In genomic region chr15:31344811-31345211, GRCm38 (mm10) we compare ENCODE assay signal across 12 mouse cellular contexts. TPM values are rescaled to one million over a fixed set of nuclear protein-coding genes. Genes with fewer than 3 reads are reported as not detected.
DNase-seq lines count a peak whose midpoint lies in the region; ATAC-seq and TF ChIP-seq lines count a peak whose summit lies in the region.
"Had no signal": no experiment of that assay in that cellular context is flagged by ENCODE, and none has a peak within 500 bp of the region (broad histone marks: within the 10 kb centered on the region; RNA-seq: fewer than 3 reads in every experiment).

No protein-coding gene starts in this region.

- intact Hi-C loops in left cerebral cortex, adult 2 months (cut with DNase I), result loop anchor here (2.0 kb wide), 1 partner anchor 48 kb away; no protein-coding TSS in a partner anchor

- H3K4me2 ChIP-seq in kidney, embryonic 15.5 days, result no peak overlapping the region
- H3K4me2 ChIP-seq: heart, embryonic 11.5 days; limb, embryonic 12.5 days; stomach, embryonic 15.5 days had no signal

- ATAC-seq in kidney, embryonic 15.5 days (replicated peaks; ENCODE audit: low FRiP score), result no peak

- TF ChIP-seq CTCF in left cerebral cortex, adult 2 months (IDR thresholded peaks at IDR 0.05), result no peak

- peak overlapping the region; percentile 83 for H3K27ac ChIP-seq in left cerebral cortex, adult 2 months
- no peak overlapping the region for H3K27ac ChIP-seq in kidney, embryonic 15.5 days
- H3K27ac ChIP-seq: limb, embryonic 12.5 days; stomach, embryonic 15.5 days had no signal

- 80% methylated on average over 18 of the region's 18 CpGs for WGBS in kidney, embryonic 15.5 days

- H3K27me3 ChIP-seq in kidney, embryonic 15.5 days, result no peaks in the 10 kb centered on the region
- H3K27me3 ChIP-seq: limb, embryonic 12.5 days; stomach, embryonic 15.5 days had no signal

- DNase-seq in left cerebral cortex, adult 2 months (ENCODE audit: extremely low spot score in 1 of 2, low spot score in 2 of 2), result peak; percentile 47 to 71
- DNase-seq in left cerebral cortex, adult 11 months (ENCODE audit: low spot score), result no peak
- peak; percentile 65 for DNase-seq in R1 (ENCODE audit: low read depth, low spot score)
- peak; percentile 90 for DNase-seq in layer of hippocampus, adult 9-11 months
- DNase-seq in right cerebral cortex, postnatal 25 days, result peak; percentile 73
- no peak for DNase-seq in embryo, embryonic 10.5 days (ENCODE audit: low spot score)
- no peak for DNase-seq in urinary bladder, adult 2 months (ENCODE audit: low spot score)
- DNase-seq: cerebellum, adult 11 months had no signal

- H3K9me3 ChIP-seq in kidney, embryonic 15.5 days (replicated peaks), result no peaks in the 10 kb centered on the region
- H3K9me3 ChIP-seq: limb, embryonic 12.5 days; stomach, embryonic 15.5 days had no signal

- H3K36me3 ChIP-seq in kidney, embryonic 15.5 days, result no peaks in the 10 kb centered on the region
- H3K36me3 ChIP-seq: limb, embryonic 12.5 days; stomach, embryonic 15.5 days had no signal

- H3K4me3 ChIP-seq in left cerebral cortex, adult 2 months, result no peak overlapping the region
- H3K4me3 ChIP-seq in kidney, embryonic 15.5 days (replicated peaks), result no peak overlapping the region
- H3K4me3 ChIP-seq: limb, embryonic 12.5 days; stomach, embryonic 15.5 days had no signal

- H3K4me1 ChIP-seq in kidney, embryonic 15.5 days, result peaks cover 22% of the 10 kb centered on the region

- no peak overlapping the region for H3K9ac ChIP-seq in kidney, embryonic 15.5 days
- H3K9ac ChIP-seq: limb, embryonic 12.5 days; stomach, embryonic 15.5 days had no signal

RNA-seq across cellular contexts. Expression of gene Ankrd33b, which starts 22.7 kb away (rescaled TPM):
- total RNA-seq in left cerebral cortex, adult 2 months (2021), result 10 to 100 TPM; 79.6 to 93.7 TPM
- 6.2 and 6.5 TPM in 2 replicates for polyA plus RNA-seq in kidney, embryonic 15.5 days (2015; fragmentation: Nextera tagmentation; extraction: Ambion mirVana)
- 0.85 and 1.1 TPM in 2 replicates for polyA plus RNA-seq in urinary bladder, adult 2 months (2012; rRNA removed)

Comparison
In these comparisons a context has a peak if more than half of its experiments do, and no peak if none do; other contexts are left out.
1. DNase-seq: peak in left cerebral cortex, adult 2 months (2 of 2), R1 (single experiment), layer of hippocampus, adult 9-11 months (single experiment) and right cerebral cortex, postnatal 25 days (single experiment); none in left cerebral cortex, adult 11 months (single experiment), embryo, embryonic 10.5 days (single experiment) and urinary bladder, adult 2 months (single experiment).